Mouse (Mus musculus): ENCODE measurements around the gene Abhd17a.

DNA sequence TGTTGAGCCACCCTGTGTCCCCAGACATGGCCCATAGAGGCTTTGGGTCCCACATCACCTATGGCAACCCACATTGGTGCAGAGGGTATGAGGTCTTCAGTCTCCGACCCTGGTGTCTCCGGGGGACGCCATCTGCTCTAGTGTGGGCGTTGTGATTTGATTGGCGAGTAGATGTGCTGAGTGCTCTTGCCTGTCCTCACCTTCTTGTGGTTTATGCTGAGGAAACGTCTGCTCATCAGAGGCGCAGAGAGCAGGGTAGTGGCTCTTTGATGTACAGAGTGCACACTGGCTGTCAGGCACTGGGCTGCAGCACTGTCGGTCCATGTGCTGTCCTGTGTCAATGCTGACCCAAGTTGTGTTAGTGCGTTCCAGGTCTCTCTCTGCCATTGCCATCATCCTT lies 38.8 kb upstream of the Abhd17a start:
- TF ChIP-seq POLR2A (IDR thresholded peaks at IDR 0.05; ENCODE audit: borderline replicate concordance, insufficient read depth, low read length) (no peak), CTCF (IDR thresholded peaks at IDR 0.05; ENCODE audit: borderline replicate concordance, insufficient read depth, low read depth, low read length) (no peak)

Measured in cerebellum, adult 2 months (tissue).